Mouse (Mus musculus) forelimb bud, embryonic 11.5 days (tissue): ENCODE measurements around the gene Tomm70a.

Experiments
- DNase-seq: peaks from one replicate; pipeline ENCODE4 v3.0.0-alpha.2; 2012; ENCODE audit warnings: low read depth, low spot score

Gene Tomm70a

DNA sequence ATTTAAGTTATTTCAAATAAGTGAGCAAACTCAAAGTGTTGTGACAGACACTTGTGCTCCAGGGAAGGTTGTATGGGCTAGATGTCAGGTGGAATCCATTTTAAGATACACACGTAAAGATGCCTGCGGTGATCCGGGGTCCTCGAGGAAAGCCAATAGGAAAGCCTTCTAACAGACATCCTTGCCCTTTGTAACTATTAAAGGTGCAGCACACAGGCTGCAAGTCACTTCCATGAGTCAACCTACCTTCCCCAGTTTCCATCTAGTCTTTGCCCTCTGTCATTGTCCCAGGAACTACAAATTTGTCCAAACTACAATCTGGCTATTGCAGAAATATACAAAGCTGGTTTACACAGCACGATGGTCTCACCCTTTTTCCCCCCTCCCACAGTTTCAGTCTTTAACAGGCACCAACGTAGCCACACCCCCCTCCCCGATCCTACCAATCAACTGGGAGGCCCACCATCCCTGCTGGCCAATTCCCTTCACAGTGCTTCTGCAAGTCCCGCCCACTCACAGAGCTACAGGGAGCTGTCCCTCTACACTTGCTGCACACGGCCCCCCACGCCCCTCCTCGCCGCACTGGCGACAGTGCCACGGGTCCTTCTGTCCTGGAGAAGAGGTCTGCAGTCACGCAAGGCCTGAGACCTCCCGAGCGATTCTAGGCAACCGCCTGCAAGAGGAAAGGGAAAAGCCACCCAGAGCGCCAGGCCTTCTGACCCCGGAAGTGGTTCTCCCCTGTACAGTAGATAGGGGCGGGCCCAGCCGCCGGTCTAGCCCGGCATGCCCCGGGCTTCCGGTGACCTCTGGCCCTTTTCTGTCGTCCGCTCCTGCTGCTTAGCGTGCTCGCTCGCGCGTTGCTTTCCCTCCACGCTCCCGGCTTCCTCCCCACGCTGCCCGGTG lies at the start of gene Tomm70a:
Tomm70a (plus strand) TSS at position 791 of the 903 bp plus-strand sequence.
- peak; percentile 93 for DNase-seq

DNA sequence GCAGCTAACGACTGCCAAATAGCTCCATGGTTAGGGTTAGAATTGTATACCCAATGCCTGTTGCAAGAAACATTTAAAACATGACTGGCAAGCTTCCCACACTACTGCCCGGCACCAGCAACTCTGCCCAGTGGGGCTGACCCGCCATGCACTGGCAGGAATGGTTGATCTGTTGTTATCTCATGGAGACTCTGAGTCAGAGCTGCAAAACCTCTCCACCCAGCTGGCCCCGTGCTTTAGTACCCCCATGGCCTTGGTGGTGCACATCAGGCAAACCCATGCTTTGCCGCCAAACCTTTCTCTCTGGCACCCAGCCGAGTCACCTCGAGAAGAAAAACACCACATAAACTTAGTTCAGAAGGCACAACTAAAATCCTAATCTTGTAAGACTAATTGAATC lies 45.5 kb upstream of the Tomm70a start:
- DNase-seq = no peak

GRCm38 (mm10) chr16:57079577-57079976 lies 41.9 kb upstream of the Tomm70a start:
- DNase-seq = no peak

- DNase-seq = peak; percentile 49
Observed at GRCm38 (mm10) chr16:57092460-57092859, 29.0 kb upstream of the Tomm70a start.

GRCm38 (mm10) chr16:57092911-57093605 lies 28.4 kb upstream of the Tomm70a start:
- DNase-seq = no peak

DNA sequence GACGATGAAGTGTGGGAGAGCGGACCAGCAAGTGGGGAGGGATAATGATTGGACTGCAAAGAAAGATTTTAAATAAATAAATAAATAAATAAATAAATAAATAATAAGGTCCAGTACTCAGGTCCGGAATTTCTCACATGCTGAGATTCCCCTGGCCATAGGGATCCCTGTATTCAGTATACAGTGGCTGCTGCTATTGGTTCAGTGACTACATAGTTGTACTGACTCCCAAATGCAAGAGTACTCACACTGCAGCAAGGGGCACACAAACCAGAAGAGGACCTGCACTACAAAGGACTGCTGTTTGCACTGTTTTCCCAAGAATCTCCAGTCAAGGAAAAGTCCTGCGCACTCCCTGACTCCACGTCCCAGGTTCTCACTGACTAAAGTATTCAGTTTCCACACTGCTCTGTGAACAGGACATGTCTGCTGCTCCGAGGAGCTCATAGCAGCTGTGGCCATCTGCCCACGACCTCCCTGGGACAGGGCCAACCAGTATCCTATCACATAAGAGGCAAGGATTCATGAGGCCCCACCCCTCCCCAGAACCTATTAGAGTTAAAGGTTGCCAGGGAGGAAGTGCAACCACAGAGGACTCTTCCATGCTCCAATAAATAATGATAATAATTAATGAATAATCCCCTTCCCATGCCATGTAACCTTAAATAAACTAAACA lies 22.9 kb upstream of the Tomm70a start:
- no peak for DNase-seq

DNA sequence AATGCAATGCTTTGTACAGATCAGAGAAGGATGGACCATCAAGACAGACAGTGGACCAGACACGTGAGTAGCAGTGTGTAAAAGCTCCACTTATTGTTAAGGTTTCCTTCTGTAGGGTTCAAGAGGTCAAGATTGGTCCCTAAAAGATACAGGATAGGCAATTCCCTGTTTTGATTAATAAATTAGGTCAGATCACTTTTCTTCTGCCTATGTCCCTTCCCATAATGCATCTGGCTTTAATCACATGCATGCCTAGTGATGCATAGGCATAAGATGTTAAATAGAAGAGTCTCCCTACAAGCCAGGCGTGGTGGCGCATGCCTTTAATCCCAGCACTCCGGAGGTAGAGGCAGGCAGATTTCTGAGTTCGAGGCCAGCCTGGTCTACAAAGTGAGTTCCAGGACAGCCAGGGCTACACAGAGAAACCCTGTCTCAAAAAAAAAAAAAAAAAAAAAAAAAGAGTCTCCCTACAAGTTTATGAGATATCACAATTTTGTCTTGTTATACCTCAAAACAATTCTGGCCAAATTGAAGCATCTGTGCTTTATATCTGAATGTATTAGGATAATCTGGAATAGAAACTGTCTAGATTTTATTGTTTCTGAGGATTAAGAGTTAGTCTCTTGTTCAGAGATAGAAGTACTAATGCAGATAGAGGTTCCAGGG lies 21.8 kb upstream of the Tomm70a start:
- DNase-seq = no peak

DNA sequence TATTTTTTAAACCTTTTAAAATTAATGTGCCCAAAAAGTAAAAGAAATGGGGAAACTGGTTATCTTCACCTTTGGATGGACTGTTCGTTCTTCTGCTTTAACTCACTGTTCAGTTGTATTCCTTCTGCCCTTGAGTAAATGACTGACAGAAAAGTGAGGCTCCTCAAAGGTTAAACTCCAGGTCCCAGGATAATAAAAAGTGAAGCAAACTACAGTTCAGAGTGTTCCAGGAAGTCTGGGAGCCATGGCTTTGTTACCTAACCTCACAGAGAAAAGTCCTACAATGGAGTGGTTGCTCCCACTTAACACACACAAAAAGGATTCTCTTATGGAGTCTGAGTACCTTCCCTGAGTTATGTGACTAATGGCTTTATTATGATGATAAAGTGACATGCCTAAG lies 20.3 kb upstream of the Tomm70a start:
- DNase-seq = no peak

- no peak for DNase-seq
Observed at GRCm38 (mm10) chr16:57106185-57106960, 15.1 kb upstream of the Tomm70a start.

DNA sequence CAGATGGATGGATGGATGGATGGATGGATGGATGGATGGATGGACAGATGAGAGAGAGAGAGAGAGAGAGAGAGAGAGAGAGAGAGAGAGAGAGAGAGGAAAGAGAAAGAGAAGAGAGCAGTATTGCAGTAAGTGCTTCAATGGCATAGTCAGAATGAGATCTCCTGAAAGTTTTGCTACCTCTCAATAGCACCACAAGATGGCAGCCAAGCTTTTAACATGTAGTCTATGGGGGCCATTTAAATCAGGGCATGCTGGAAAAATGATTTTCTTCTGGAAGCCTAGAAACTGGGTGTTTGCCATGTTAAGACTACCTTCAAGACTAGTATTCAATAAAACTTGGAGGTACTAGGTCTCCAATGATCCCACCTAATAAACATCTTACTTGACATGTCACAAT lies 5.4 kb upstream of the Tomm70a start:
- no peak for DNase-seq

DNA sequence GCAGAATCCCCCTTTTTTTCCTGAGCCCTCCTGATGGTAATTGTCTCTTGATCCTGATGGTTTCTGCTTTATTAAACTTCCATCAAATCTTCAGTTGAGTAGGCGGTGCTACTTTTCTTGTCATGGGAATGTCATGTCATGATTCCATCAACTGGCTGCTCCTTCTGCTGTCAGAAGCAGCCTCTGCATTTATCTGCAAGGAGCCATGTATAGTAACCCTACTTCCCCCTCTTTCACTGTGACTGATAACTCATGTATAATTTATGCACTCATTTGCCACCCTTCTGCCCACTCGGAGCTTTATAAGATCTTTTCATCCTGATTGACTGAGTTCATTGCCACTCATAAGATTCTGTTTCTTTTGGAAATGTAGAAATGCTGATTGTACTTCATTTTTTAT lies 3.9 kb upstream of the Tomm70a start:
- no peak for DNase-seq

GRCm38 (mm10) chr16:57121816-57122415 lies 413 bp downstream of the Tomm70a start:
- peak; percentile 7 for DNase-seq

DNA sequence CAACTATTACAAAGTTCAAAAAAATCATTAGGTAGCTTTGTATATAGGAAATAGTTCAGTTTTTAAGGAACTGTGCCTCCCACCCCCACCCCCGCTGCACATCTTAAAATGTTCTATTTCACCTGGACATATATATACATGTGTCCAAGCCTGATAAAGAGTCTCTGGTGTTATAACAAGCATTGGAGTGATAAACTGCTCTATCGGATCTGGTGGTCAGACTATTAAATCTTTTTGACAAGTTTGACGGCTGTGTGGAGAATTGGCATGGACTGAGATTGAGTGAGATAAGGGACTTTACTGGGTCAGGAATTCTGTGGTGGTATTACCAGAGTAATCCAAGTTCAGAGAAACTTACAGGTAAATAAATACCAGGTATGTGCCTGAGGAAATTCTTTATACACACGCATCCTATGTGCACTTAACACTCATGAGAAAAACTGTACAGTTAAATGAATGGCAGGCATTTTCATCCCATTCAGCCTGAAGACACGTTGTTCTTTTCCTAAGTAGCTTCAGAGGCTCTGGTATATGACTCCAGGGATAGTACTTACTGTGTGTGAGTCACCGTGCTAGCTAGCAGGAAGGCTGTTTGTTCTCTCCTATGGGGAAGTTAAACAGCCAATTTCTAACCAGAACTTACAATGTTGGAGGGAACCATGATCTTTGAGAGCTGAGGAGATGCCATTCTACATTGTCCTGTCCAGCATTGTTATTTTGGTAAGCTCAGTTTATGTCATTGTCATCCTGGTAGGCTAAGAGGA lies 1.4 kb downstream of the Tomm70a start:
- DNase-seq = no peak

DNA sequence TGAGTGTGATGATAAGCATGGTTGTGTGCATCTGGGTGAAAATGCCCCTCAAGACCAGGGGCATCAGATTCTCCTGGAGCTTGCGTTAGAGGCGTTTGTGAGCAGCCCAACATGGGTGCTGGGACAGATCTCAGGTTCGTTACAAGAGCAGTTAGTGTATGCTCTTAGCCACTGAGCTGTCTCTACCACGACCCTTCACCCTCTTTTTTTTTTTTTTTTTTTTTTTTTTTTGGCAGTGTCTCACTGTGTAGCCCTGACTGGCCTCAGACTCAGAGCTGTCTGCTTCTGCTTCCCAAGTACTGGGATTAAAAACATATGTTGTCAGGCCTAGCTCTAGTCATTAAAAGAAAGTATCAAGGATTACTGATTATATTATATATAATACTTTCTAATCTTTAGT lies 4.8 kb downstream of the Tomm70a start:
- no peak for DNase-seq

DNA sequence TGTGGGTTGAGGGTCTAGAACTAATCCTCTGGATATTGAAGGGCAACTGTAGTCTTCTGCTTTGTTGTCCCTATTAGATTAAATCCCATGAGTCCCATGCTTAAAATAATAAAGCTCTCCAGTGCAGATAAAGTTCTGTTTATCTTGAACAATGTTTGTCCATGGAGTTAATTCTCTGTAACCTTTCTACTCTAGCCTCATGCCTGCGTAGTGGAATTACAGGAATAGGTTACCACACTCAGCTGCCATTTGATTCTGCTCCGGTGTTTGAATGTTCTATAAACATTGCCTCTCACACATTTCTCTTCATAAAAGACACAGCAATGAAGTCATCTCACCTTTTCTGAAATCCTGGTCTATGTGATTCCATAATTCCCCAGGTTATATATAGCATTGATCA lies 6.3 kb downstream of the Tomm70a start:
- no peak for DNase-seq

DNA sequence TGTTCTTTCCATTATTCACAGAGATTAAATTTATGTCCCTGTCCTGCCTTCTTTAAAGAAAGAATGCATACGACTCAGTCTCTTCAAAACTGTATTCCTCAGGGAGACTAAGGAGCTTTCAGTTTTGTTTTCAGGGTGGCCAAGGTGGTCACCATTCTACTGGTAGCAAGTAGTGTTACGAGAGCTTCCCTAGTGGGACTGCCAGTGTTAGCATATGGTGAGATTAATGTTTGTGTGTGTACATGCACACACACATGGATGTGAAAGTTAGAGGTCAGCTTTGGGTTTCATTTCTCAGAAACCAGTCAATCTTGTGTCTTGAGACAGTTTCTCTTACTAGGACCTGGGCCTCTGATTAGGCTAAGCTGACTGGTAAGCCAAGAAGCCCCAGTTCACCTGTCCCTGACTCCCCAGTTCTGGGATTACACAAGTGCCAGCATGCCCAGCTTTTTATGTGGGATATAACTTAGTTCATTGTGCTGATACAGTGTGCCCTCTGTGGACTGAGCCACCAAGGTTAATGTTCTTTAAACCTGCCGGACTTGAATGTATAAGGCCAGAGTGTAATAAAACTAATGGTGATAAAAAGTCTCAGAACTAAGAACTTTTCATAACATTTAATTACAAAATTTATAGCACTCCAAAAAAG lies 9.4 kb downstream of the Tomm70a start:
- no peak for DNase-seq

DNA sequence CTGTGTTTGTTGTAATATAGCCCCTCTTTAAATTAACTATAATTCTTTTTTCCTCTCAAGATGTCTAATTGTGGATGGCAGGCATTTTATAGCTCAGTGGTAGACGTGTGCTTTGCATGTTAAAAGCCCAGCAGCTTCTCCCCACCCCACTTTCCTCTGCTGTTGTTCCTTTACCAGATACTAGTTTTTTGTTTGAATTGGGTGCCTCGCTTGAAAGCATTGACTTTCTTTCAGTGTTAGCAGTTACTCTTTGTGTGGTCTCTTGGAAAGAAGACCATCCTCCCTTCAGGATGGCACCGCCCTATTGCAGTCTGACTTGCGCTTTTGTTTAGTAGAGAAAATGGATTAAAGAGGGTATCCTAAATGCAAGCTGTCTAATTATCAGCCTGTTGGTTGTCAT lies 10.0 kb downstream of the Tomm70a start:
- no peak for DNase-seq

DNA sequence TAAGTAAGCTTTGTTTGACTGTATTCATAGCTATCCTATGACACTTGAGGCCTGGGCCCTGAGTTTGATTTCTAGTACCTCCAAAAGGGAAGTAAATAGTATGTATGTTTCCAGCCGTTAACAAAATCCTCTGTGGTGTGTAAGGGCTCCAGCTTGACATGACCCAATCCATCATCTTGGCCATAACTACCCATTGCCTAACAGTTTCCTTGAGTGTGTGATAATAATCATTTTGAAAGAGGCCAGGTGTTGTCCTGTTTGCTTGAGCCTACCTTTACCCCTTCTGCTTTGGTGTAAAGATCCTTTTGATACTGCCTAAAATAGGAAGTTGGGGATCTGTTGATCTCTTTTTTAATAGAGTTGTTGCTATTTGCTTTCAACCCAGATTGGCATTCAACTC lies 10.8 kb downstream of the Tomm70a start:
- no peak for DNase-seq

DNA sequence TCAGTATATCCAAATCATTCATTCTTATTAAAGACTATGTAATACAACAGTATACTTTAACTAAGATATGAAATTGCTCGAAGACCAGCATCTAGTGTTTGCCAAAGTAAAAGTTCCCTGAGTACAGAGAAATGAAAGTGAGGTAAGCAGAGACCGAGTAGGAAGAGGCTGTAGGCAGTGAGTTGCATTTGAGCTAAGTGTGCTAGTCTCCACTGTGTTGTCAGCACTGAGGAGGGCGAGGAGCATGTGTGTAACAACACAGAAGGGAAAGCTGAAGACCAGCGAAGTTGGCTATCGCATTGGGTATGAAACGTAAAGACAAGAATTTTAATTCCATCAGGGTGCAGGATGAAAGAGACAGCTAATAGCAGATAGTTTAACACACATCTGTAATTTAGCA lies 12.1 kb downstream of the Tomm70a start:
- DNase-seq = no peak
